Mouse (Mus musculus) heart, embryonic 13.5 days (tissue): ENCODE results near the gene 3110040M04Rik. TPM values are rescaled to one million over a fixed set of nuclear protein-coding genes. Genes with fewer than 3 reads are reported as not detected.
"Not testable (repeated sequence)": the region's sequence is repeated elsewhere in the genome, so short reads cannot be mapped to it uniquely, and the experiment has no call there.

ENCODE experiments used
- ATAC-seq: fragments of 200-750 bp; cut with Nextera tagmentation; 2 replicates; pipeline ENCODE4 v1.8.0; 2017; ENCODE audit warnings: moderate TSS enrichment; ENCODE audit not compliant: insufficient number of reproducible peaks, low FRiP score, low TSS enrichment; ENCODE audit errors: extremely low read depth
- H3K27ac ChIP-seq: fragments of 300-500 bp; sonication (generic); replicated peaks from 2 replicates; pipeline ENCODE4 v1.5.1; 2015; ENCODE audit warnings: moderate library complexity, mild to moderate bottlenecking, inconsistent platforms
- H3K27me3 ChIP-seq: fragments of 300-500 bp; sonication (generic); replicated peaks from 2 replicates; pipeline ENCODE4 v1.6.1; 2015; ENCODE audit warnings: mild to moderate bottlenecking, inconsistent platforms
- H3K36me3 ChIP-seq: fragments of 300-500 bp; sonication (generic); 2 replicates; pipeline ENCODE4 v1.6.1; 2015; ENCODE audit warnings: mild to moderate bottlenecking, inconsistent platforms
- H3K4me1 ChIP-seq: fragments of 300-500 bp; sonication (generic); 2 replicates; pipeline ENCODE4 v1.6.1; 2015; ENCODE audit warnings: inconsistent platforms
- H3K4me2 ChIP-seq: fragments of 300-500 bp; sonication (generic); 2 replicates; pipeline ENCODE4 v1.6.1; 2015; ENCODE audit warnings: inconsistent platforms, mild to moderate bottlenecking, moderate library complexity
- H3K4me3 ChIP-seq: fragments of 300-500 bp; sonication (generic); 2 replicates; pipeline ENCODE4 v1.5.1; 2015; ENCODE audit warnings: moderate library complexity, mild to moderate bottlenecking, inconsistent platforms
- H3K9ac ChIP-seq: fragments of 300-500 bp; sonication (generic); 2 replicates; pipeline ENCODE4 v1.6.1; 2015; ENCODE audit warnings: inconsistent platforms, mild to moderate bottlenecking, moderate library complexity
- H3K9me3 ChIP-seq: fragments of 300-500 bp; sonication (generic); 2 replicates; pipeline ENCODE4 v1.6.1; 2016; ENCODE audit warnings: inconsistent platforms
- WGBS: fragments of 180-500 bp; shearing (Covaris S2); methylation state at CpG from one replicate; pipeline ENCODE4 v1.1.7; 2015; ENCODE audit warnings: mixed read lengths; 5-methylcytosine and 5-hydroxymethylcytosine counted together
- polyA plus RNA-seq: library from polyadenylated mRNA; unstranded; fragments of >200 nt; fragmentation: Nextera tagmentation; extraction: Ambion mirVana; gene quantifications from 2 replicates; pipeline ENCODE4 v1.2.1, GENCODE M21; 2015

3110040M04Rik gene
- polyA plus RNA-seq, 1 experiment from 2014 or later, result not detected

DNA sequence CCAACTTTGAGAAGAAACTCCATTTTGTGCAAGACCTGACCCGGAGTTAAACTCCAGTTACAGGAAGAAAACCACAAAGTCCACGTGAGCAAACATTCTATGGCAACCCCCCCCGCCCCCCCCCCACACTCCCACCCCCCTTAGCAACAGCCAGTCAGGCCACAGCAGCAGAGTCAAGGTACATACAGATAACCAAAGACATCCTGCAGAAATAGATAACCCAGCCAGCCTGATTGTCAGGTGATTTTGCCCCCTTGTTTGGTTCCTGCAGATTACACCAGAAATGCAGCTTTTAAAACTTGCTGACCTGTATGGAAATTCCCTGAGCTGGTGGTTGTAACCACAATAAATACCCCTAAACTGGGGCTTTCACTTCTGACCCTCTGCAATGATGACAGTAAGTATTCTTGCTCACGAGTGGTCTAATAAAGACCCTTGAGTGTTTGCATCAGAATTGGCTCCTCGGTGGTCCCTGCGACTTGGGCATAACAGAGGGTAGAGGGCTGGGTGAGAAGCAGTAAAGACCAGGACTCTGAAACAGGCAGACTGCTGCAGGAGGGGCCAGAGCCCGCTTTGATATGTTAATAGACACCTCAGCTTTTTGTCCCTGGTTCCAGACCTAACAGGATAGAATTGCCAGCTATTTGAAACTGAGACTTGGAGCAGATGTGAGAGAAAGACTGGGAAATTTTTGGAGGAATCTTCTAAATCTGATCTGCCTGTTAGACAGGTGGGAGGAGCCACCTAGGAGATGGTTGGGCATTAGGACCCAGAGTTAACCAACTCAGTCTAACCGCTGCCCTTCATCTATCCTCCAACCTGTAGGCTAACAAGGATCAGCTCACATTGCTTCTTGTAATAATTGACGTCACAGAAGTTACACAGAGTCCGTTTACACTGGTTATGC is 26.6 kb upstream of the 3110040M04Rik start:
- H3K4me1 ChIP-seq, result peaks cover 20% of the 10 kb centered on the region
- peak overlapping the region; percentile 33; the same call in 1 of the 2 replicates for H3K9ac ChIP-seq
- WGBS, result 9% methylated on average over 10 of the region's 10 CpGs
- peak overlapping the region; percentile 60 for H3K4me2 ChIP-seq
- no peaks in the 10 kb centered on the region for H3K9me3 ChIP-seq
- peak; percentile 65 for ATAC-seq
- no peaks in the 10 kb centered on the region for H3K36me3 ChIP-seq
- no peaks in the 10 kb centered on the region for H3K27me3 ChIP-seq
- peak overlapping the region; percentile 35 for H3K4me3 ChIP-seq
- H3K27ac ChIP-seq, result peak overlapping the region; percentile 48; the same call in 1 of the 2 replicates

DNA sequence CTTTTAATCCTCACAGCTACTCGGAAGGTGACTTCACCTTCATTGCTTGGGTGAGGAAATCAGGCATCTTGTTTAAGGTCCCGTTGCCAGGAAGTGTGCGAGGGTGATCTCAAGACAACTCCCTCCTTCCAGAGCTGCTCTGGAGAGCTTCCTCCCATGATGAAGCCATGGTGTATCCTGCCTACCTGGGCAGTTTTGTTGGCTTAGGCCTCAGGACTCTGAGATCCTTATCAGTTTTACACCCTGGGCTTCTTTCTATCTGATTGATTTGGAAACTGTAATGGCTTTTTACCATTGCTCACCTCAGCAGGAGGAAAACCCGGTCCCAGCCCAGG is 26.0 kb upstream of the 3110040M04Rik start:
- ATAC-seq, result no peak
- 30% methylated on average over 4 of the region's 4 CpGs for WGBS
- peak overlapping the region; percentile 35 for H3K4me3 ChIP-seq

DNA sequence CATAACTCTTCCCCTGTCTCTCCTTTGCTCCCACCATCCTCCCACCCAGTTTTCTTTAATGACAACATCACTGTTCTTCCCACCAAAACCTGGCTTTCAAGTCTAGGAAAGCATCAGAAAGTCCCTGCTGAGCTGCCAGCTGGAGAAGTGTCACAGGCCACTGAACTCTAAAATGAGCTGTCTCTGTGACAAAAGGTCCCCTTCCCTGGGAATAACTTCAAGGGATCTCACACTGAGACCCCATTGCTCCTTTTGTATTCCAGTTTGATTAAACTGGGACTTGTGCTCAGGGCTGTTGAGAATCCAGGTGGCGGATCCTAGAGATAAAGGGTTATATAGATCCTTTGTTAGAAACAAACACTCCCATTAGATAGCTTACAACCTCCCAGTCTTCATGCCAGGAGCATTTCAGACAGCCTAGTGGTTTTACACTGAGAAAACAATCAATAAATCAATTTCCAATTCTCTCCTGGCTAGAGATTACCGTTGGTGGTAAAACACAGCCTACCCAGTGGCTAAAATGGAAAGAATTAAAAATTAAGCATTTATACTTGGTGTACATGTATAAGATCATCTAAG is 25.3 kb upstream of the 3110040M04Rik start:
- ATAC-seq, result no peak
- no peaks in the 10 kb centered on the region for H3K9me3 ChIP-seq
- H3K27ac ChIP-seq, result no peak overlapping the region
- no peaks in the 10 kb centered on the region for H3K27me3 ChIP-seq
- H3K4me3 ChIP-seq, result no peak overlapping the region
- H3K4me1 ChIP-seq, result peaks cover 20% of the 10 kb centered on the region
- WGBS, result 65% methylated on average over 2 of the region's 2 CpGs
- no peak overlapping the region for H3K9ac ChIP-seq
- H3K36me3 ChIP-seq, result no peaks in the 10 kb centered on the region
- H3K4me2 ChIP-seq, result no peak overlapping the region

More for the DNA sequence above, 26.0 kb upstream of the 3110040M04Rik start:
- Histone ChIP-seq H3K4me1 (peaks cover 20% of the 10 kb centered on the region), H3K9me3 (no peaks in the 10 kb centered on the region), H3K4me2 (peak overlapping the region; percentile 60), H3K27ac (0 out of 2 replicates have a peak overlapping the region, but pooled peaks have one; percentile 48), H3K36me3 (no peaks in the 10 kb centered on the region), H3K27me3 (no peaks in the 10 kb centered on the region), H3K9ac (peak overlapping the region; percentile 33; the same call in 1 of the 2 replicates)

- ATAC-seq, result no peak
- H3K27ac ChIP-seq, result no peak overlapping the region
- 81% methylated on average over 2 of the region's 2 CpGs for WGBS
Measured at GRCm38 (mm10) chr1:151180167-151180566, 23.8 kb upstream of the 3110040M04Rik start.

GRCm38 (mm10) chr1:151182266-151182665 is 21.7 kb upstream of the 3110040M04Rik start, which contains the start of gene Gm47985:
Gene Gm47985, plus strand, starts transcription at chr1:151182537.
- H3K4me2 ChIP-seq, H3K9me3 ChIP-seq, H3K36me3 ChIP-seq, ATAC-seq, H3K27me3 ChIP-seq, H3K4me3 ChIP-seq, H3K27ac ChIP-seq, H3K9ac ChIP-seq: not testable (repeated sequence)
- no CpG with 5 or more reads among the region's 7 CpGs for WGBS
- H3K4me1 ChIP-seq, result peaks cover 12% of the 10 kb centered on the region

More at GRCm38 (mm10) chr1:151180167-151180566, 23.8 kb upstream of the 3110040M04Rik start:
- no peaks in the 10 kb centered on the region for H3K27me3 ChIP-seq
- H3K9me3 ChIP-seq, result no peaks in the 10 kb centered on the region
- no peak overlapping the region for H3K4me3 ChIP-seq
- no peak overlapping the region for H3K9ac ChIP-seq
- no peak overlapping the region for H3K4me2 ChIP-seq
- no peaks in the 10 kb centered on the region for H3K36me3 ChIP-seq
- H3K4me1 ChIP-seq, result peaks cover 20% of the 10 kb centered on the region

DNA sequence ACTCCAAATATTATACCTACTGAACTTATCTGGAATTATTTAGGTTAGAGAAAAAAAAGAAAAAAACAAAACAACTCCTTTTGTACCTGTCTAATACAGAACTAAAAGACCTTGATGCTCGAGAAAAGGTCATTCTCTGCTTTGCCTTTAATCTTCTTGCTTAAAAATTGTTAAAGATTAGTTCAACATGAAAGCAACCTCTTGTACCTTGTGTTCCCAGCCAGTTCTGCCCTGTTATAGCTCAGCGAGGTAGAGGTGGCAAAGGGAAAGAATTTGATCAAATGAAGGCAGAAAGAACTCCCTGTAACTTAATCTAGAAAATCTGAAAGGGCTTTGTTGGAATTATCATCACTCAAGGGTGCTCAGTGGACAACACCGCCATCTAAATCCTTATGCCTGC is 17.7 kb upstream of the 3110040M04Rik start:
- not testable (repeated sequence) for H3K27me3 ChIP-seq, H3K4me1 ChIP-seq, H3K9me3 ChIP-seq, ATAC-seq, H3K9ac ChIP-seq, H3K36me3 ChIP-seq, H3K27ac ChIP-seq, H3K4me2 ChIP-seq, H3K4me3 ChIP-seq
- WGBS, result 65% methylated on average over 3 of the region's 3 CpGs

GRCm38 (mm10) chr1:151186879-151187424 is 17.0 kb upstream of the 3110040M04Rik start:
- not testable (repeated sequence) for H3K9me3 ChIP-seq

DNA sequence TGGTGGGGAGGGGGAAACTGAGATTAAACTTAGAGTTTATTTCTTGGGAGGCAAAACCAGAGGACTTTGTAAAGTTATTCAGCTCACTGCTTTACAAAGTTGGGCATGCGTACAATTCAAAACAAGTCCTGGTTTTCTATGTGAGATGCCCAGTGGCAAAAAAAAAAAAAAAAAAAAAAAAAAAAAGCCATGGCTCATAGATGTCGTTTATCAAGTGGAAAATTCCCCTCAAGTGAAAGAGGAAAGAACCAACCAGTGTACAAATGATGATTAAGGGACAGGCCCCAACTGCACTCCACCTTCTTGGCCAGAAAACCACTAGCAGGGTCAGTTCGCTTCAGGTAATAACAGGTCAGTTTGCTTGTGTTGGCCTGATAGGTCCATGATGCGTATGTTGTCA is 15.5 kb upstream of the 3110040M04Rik start:
- no peak for ATAC-seq
- no peak overlapping the region for H3K27ac ChIP-seq
- no peaks in the 10 kb centered on the region for H3K27me3 ChIP-seq
- H3K4me1 ChIP-seq, result no peaks in the 10 kb centered on the region
- H3K9me3 ChIP-seq, result no peaks in the 10 kb centered on the region
- WGBS, result 73% methylated on average over 4 of the region's 4 CpGs
- no peak overlapping the region for H3K9ac ChIP-seq
- no peaks in the 10 kb centered on the region for H3K36me3 ChIP-seq
- H3K4me2 ChIP-seq, result no peak overlapping the region
- H3K4me3 ChIP-seq, result no peak overlapping the region

More at GRCm38 (mm10) chr1:151186879-151187424, 17.0 kb upstream of the 3110040M04Rik start:
- not testable (repeated sequence) for H3K27me3 ChIP-seq, ATAC-seq, H3K4me1 ChIP-seq, H3K9ac ChIP-seq, H3K4me3 ChIP-seq, H3K4me2 ChIP-seq, H3K36me3 ChIP-seq, H3K27ac ChIP-seq
- WGBS, result 47% methylated on average over 4 of the region's 4 CpGs

DNA sequence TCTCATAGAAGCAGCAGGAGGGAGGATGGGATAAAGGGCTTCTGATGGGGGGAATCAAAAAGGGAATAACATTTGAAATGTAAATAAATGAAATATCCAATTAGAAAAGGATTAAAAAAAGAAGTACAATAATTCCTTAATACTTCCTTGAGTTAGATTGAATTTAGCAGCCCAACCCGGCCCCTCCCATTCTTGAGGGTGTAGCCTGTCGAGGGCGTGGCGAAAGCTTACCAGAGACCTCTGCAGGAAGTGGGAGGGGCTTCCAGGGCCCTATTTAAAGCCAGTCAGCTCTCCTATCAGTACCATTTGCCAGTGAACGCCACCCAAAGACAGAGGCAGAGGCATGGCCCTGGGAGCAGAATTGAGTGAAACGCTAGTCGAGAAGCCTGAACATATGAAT is 11.8 kb upstream of the 3110040M04Rik start, which contains the start of gene Gm8947:
Gene Gm8947 (plus strand): TSS at position 302 of the 400 bp plus-strand sequence.
- not testable (repeated sequence) for H3K4me2 ChIP-seq, H3K27me3 ChIP-seq, H3K27ac ChIP-seq, H3K36me3 ChIP-seq, H3K9ac ChIP-seq, H3K4me3 ChIP-seq, ATAC-seq, H3K9me3 ChIP-seq, H3K4me1 ChIP-seq
- WGBS, result 17% methylated on average over 1 of the region's 7 CpGs

GRCm38 (mm10) chr1:151192739-151193138 is 11.2 kb upstream of the 3110040M04Rik start:
- H3K9ac ChIP-seq, H3K4me3 ChIP-seq, H3K36me3 ChIP-seq, ATAC-seq, H3K27me3 ChIP-seq, H3K27ac ChIP-seq, H3K9me3 ChIP-seq, H3K4me1 ChIP-seq, H3K4me2 ChIP-seq: not testable (repeated sequence)
- WGBS, result 88% methylated on average over 15 of the region's 15 CpGs

- H3K9ac ChIP-seq, H3K27me3 ChIP-seq, H3K4me2 ChIP-seq, H3K27ac ChIP-seq, H3K4me3 ChIP-seq, H3K4me1 ChIP-seq, ATAC-seq, H3K9me3 ChIP-seq, H3K36me3 ChIP-seq: not testable (repeated sequence)
- 74% methylated on average over 4 of the region's 4 CpGs for WGBS
Measured at GRCm38 (mm10) chr1:151195986-151196385, 7.9 kb upstream of the 3110040M04Rik start.
